Mouse (Mus musculus): ENCODE data around the gene Wbp1.
A peak's percentile ranks its signal among the peaks of the same experiment; 100 is the strongest.
"Not testable (repeated sequence)": the region's sequence is repeated elsewhere in the genome, so short reads cannot be mapped to it uniquely, and the experiment has no call there.

GRCm38 (mm10) chr6:83159456-83159855, 38.1 kb upstream of the Wbp1 start:
- TF ChIP-seq CTCF (IDR thresholded peaks at IDR 0.05; ENCODE audit: low read depth), result peak; percentile 79
- not testable (repeated sequence) for TF ChIP-seq EP300 (optimal IDR thresholded peaks at IDR 0.05)
